Mouse (Mus musculus): ENCODE measurements around the gene Zfp120.
A peak's percentile ranks its signal among the peaks of the same experiment; 100 is the strongest.
"Not testable (repeated sequence)": the region's sequence is repeated elsewhere in the genome, so short reads cannot be mapped to it uniquely, and the experiment has no call there.

Zfp120 gene

GRCm38 (mm10) chr2:150136435-150136897, at the start of gene Zfp120:
Zfp120 (minus strand) TSS chr2:150136708.
- peak; percentile 87 for DNase-seq (ENCODE audit: low spot score)

DNA sequence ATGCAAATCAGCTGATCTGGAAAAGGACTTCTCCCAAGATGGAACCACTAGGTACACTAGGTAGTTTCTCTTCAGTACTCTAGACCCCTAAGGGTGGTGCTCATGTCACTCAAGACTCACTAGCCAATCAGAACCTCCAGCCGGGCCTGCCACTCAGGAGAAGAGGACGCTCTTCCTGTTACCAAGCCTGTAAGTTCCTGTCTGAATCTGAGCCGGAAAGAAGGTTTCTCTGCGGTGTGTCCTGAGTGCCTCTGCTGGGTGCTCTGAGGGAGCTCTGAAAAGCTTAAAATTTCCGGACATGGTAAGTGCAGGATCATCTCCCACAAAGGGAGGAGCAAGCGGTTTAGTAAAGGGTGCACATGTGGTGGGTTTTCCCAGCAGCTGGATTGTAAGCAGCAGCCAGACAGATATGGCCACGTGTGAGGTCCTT, 45.1 kb upstream of the Zfp120 start, which contains the start of gene Gm14139:
TSS of gene Gm14139 (plus strand) at position 186 of the 430 bp plus-strand sequence.
- DNase-seq (ENCODE audit: low spot score): peak; percentile 39

DNA sequence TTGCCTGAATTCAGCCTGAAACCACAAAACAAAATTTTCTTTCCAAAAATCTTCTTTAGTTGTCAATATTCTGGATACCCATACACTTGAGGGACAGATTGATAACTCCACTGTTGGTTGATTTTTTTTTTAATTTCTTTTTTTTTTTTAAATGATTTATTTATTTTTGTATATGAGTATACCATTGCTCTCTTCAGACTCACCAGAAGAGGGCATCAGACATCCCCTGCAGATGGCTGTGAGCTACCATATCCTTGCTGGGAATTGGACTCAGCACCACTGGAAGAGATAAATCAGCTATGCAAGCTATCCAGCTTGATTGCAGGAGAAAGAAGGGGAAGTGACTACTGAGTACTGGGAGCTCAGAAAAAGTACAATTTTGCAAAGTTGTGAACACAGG, 44.5 kb upstream of the Zfp120 start:
- not testable (repeated sequence) for DNase-seq (ENCODE audit: low spot score)

- DNase-seq (ENCODE audit: low spot score): not testable (repeated sequence)
These were observed 43.1 kb upstream of the Zfp120 start, which contains the start of gene Gm10770 for GRCm38 (mm10) chr2:150179579-150179978. Gm10770 (minus strand) TSS chr2:150179679.

DNA sequence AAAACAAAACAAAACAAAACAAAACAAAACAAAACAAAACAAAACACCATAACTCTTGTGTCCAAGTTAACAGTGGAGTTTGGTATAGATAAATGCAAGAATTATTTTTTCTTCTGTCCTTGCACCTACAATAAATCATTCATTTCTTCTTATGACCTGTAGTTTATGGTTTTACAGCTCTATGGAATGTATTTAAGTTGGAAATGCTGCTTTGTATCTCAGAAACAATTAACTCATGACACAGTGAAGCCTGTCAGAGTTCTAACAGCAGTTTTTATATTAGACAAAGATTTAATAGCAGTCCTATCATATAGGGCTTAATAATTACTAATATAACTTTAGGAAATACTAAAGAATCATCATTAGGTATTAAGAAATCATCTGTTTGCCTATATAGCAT, 37.3 kb upstream of the Zfp120 start:
- no peak for DNase-seq (ENCODE audit: low spot score)

- DNase-seq (ENCODE audit: low spot score): no peak
These were observed 30.2 kb upstream of the Zfp120 start for GRCm38 (mm10) chr2:150166703-150167102.

- DNase-seq (ENCODE audit: low spot score): no peak
These were observed 3.7 kb downstream of the Zfp120 start for GRCm38 (mm10) chr2:150132773-150133172.

DNA sequence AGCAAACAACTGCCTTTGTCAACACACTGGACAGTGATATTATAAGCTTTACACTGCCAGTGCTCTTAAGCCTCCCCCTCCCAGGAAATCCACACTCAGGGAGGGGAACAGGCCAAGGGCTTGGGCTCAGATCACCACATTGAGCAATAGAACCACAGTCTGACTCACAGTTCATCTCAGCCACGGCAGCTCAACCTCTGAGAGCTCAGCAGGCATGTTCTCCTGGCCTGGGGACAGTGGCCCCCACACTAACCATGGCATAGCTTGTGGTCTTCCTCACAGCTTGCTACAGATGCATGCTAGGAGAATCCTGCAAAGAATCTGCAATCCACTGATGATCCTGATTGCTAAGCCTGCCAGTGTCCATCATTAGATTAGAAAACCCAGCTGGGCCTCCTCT, 4.5 kb downstream of the Zfp120 start:
- DNase-seq (ENCODE audit: low spot score): not testable (repeated sequence)

DNA sequence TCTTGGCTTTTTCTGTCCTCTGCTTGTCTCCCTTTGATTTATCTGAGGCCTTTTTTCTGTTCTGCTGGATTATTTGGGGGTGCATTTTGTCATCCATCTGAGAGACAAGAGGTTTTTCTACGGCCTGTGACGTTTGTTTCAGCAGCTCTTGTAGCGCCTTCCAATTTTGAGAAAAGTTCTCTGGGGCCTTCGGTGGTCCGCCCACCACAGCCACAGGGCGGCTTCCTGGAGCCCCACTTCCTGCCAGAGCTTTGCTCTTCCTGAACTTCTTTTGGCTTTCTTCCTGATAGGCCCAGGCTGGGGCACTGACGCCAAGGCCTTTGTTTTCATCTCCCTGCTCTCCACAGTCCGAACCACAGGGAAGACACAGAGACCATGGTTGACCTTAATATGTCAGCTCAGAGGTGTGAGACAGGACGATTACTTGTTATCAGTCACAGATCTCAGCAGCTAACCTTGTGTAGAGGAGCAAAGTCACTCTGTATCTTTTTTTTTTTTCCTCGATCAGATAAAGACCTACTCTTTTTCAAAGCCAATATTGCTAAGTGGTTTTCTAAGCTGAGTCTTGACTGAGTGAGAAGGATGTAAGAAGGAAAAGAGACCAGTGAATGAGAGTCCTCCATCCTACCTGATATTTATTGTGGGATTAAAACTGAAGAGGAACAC, 25.1 kb downstream of the Zfp120 start:
- no peak for DNase-seq (ENCODE audit: low spot score)

GRCm38 (mm10) chr2:150099618-150100017, 36.9 kb downstream of the Zfp120 start:
- DNase-seq (ENCODE audit: low spot score): not testable (repeated sequence)

All from testis, postnatal 14 days (tissue).